Mouse (Mus musculus) B cell, adult (primary cell): ENCODE results near the gene Wdr31. TPM values are rescaled to one million over a fixed set of nuclear protein-coding genes. Genes with fewer than 3 reads are reported as not detected.

ENCODE experiments used
- total RNA-seq: library from RNA; stranded (reverse); gene quantifications from 4 replicates; pipeline ENCODE4 v1.2.4, GENCODE M21; 2023; ENCODE audit not compliant: inconsistent age

The Wdr31 gene
- 0.58 to 0.84 TPM in 2 of 4 replicates, not detected in the others for total RNA-seq

GRCm38 (mm10) chr4:62470598-62471051 lies at the start of gene Wdr31:
TSS of gene Wdr31 (minus strand) at chr4:62470896.

DNA sequence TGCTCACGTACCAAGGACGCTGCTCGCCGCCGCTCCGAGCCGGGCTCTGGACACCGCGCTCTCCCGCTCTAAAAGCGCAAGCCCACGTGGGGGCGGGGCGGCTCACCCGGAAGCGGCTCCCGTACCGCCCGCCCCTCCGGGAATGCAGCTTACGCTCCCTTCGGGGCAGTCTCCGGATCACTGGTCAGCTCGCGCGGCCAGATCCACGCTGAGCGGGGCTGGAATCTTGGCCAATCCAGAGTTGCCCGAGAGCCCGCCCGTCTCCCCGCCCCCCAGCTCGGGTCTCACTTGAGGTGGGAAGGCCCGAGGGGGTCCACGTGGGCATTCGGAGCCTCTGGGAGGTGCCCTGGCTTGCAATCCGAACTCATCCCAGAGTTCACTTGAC lies 49.1 kb upstream of the Wdr31 start, which contains the start of gene Alad:
Gene Alad (minus strand): TSS at position 70 of the 385 bp plus-strand sequence.

DNA sequence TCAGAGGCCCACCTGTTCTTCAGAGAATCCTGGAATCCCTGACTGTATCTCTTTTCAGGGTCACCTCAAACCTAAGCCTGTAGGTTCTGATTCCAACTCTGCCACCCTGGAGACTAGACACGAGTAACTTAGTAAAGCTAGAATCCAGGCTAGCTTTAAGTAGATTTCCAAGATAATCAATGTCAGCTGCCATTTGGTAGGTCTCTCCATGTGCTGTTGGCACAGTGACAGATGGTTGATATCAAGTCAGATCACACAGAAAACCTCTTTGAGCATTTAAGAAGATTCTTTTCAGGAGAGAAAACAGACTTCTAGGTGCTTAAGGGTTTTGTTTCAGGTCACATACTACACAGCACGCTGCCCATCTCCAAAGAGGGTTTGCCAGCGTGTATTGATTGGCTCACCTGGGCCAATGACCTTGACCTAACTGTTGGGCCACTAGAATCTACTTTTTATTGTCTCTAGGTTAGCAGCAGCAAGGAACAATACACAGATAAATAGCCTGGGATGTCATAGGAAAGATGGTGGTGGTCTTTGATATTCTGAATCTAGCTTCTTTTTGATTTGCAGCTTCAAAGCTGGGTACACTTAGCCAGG lies 32.8 kb upstream of the Wdr31 start, which contains the start of gene Hdhd3:
Gene Hdhd3 (minus strand): TSS at position 94 of the 597 bp plus-strand sequence.

DNA sequence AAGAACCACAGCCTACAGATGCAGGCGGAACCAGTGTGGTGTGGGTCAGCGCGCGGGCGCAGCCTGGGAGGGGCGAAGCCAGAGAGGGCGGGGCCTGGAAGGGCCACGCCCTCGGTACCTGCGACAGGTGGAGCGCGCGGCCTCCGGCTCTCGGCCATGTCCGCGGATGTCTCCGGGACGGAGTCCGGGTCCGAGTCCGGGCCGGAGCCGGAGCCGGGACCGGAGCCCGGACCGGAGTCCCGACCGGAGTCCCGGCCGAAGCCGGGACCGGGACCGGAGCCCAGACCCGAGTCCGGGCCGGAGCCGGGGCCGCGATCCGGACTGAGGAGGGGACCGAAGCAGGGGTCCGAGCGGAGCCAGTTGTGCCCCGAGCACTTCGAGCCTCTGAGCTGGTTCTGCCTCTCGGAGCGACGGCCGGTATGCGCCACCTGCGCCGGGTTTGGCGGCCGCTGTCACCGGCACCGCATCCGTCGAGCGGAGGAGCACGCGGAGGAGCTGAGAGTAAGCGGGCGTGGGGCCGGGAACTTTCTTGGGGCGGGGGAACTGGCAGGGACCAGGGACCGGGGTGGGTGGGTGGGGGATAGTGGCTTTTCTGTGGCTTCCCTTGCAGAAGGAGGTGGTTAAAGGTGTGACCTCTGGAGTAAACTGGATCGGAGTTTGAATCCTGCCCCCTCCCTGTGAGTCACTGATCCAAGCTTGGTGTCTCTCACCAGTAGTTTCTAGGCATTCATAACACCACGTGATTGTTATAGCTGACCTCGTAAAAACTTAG lies 9.4 kb upstream of the Wdr31 start, which contains the start of gene Bspry:
Gene Bspry (plus strand): TSS at position 117 of the 772 bp plus-strand sequence.

DNA sequence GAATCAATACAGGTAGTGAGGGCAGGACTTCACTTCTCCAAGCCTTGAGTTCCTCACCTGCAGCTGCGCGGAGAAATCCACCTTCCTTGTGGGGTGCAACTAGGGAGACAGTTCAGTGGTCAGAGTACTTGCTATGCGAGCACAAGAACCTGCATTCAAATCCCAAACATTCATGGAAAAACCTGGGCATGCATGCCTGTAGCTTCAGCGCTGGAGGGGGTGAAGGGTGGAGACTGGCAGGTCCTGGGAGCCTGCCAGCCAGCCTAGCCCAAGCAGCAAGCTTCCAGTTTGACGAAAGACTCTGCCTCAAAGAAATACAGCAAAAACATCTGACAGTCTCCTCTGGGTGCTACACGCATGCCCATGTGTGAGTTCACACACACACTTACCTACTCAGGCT lies 35.6 kb downstream of the Wdr31 start, which contains the start of gene Rnf183:
Gene Rnf183 (minus strand): TSS at position 172 of the 400 bp plus-strand sequence.

GRCm38 (mm10) chr4:62408601-62409282 lies 62.0 kb downstream of the Wdr31 start, which contains the start of the genes Cdc26 and Prpf4:
TSS of gene Cdc26 (minus strand) at chr4:62408642.
TSS of gene Prpf4 (plus strand) at chr4:62408797.

Other genes starting within 250 kb of the Wdr31 start
- gene Zfp37, start 239.8 kb downstream of the Wdr31 start, total RNA-seq, result not detected in 4 replicates
- gene Slc31a2, start 208.3 kb downstream of the Wdr31 start, total RNA-seq, result 4.0 to 5.7 TPM (median 4.8 TPM) in 4 replicates
- gene Fkbp15, start 110.3 kb downstream of the Wdr31 start, total RNA-seq, result 101 to 103 TPM (median 102 TPM) in 4 replicates
- 11.6 to 13.2 TPM (median 12.1 TPM) in 4 replicates for gene Slc31a1, start 110.2 kb downstream of the Wdr31 start, total RNA-seq
- gene Cdc26, start 62.3 kb downstream of the Wdr31 start, total RNA-seq, result 45.3 to 57.5 TPM (median 53.3 TPM) in 4 replicates
- 22.3 to 30.1 TPM (median 25.6 TPM) in 4 replicates for gene Prpf4, start 62.1 kb downstream of the Wdr31 start, total RNA-seq
- not detected in 4 replicates for gene Rnf183, start 35.6 kb downstream of the Wdr31 start, total RNA-seq
- 7.4 to 11.3 TPM (median 10.2 TPM) in 4 replicates for gene Bspry, start 9.2 kb upstream of the Wdr31 start, total RNA-seq
- 0.42 to 1.2 TPM in 2 of 4 replicates, not detected in the others for gene Hdhd3, start 32.6 kb upstream of the Wdr31 start, total RNA-seq
- gene Alad, start 49.0 kb upstream of the Wdr31 start, total RNA-seq, result 19.7 to 20.2 TPM (median 20.0 TPM) in 4 replicates
- 16.1 to 23.4 TPM (median 20.5 TPM) in 4 replicates for gene Pole3, start 54.2 kb upstream of the Wdr31 start, total RNA-seq
- 0.48 to 1.7 TPM (median 0.70 TPM) in 4 replicates for gene 4933430I17Rik, start 54.5 kb upstream of the Wdr31 start, total RNA-seq
- gene Rgs3, start 89.0 kb upstream of the Wdr31 start, total RNA-seq, result 33.5 to 36.4 TPM (median 36.0 TPM) in 4 replicates